Mouse (Mus musculus): ENCODE data around the gene Usp7.

- TF ChIP-seq GATA1 (IDR thresholded peaks at IDR 0.05; ENCODE audit: borderline replicate concordance, low read length): no peak
- TF ChIP-seq FLI1 (IDR thresholded peaks at IDR 0.05; ENCODE audit: low read length): no peak
Measured at GRCm38 (mm10) chr16:8827366-8827765, 35.3 kb upstream of the Usp7 start.
